Mouse (Mus musculus) heart, adult 2 months (tissue): ENCODE measurements around the gene Homez. TPM values are rescaled to one million over a fixed set of nuclear protein-coding genes. Genes with fewer than 3 reads are reported as not detected.

Experiments
- DNase-seq, 2 experiments: peaks; one replicate each; pipeline ENCODE4 v3.0.0; 2021
- H3K27ac ChIP-seq: fragments of 200-600 bp; 2 replicates; pipeline ENCODE4 v1.8.1; 2022
- H3K27me3 ChIP-seq: fragments of 200-500 bp; 2 replicates; pipeline ENCODE4 v1.6.1; 2012; ENCODE audit warnings: mild to moderate bottlenecking, low read length, inconsistent platforms, mixed read lengths; ENCODE audit not compliant: control insufficient read depth, insufficient read depth
- H3K36me3 ChIP-seq: fragments of 200-500 bp; 2 replicates; pipeline ENCODE4 v1.6.1; 2012; ENCODE audit warnings: low read length, inconsistent platforms; ENCODE audit not compliant: control insufficient read depth, insufficient read depth
- H3K4me1 ChIP-seq: fragments of 200-500 bp; 2 replicates; pipeline ENCODE4 v1.6.1; 2011; ENCODE audit warnings: low read length; ENCODE audit not compliant: control insufficient read depth, insufficient read depth
- H3K4me3 ChIP-seq: fragments of 200-600 bp; 2 replicates; pipeline ENCODE4 v1.8.1; 2022
- H3K79me2 ChIP-seq: fragments of 200-500 bp; replicated peaks from 2 replicates; pipeline ENCODE4 v1.6.1; 2012; ENCODE audit warnings: mild to moderate bottlenecking, inconsistent platforms, low read length, moderate library complexity, mixed read lengths; ENCODE audit not compliant: control insufficient read depth, insufficient read depth
- H3K9ac ChIP-seq: fragments of 200-500 bp; 2 replicates; pipeline ENCODE4 v1.6.1; 2012; ENCODE audit warnings: low read depth, mild to moderate bottlenecking, control low read depth, inconsistent platforms, low read length, mixed read lengths
- CTCF ChIP-seq: fragments of 200-600 bp; IDR thresholded peaks from 2 replicates; pipeline ENCODE4 v1.8.1; 2022; ENCODE audit warnings: antibody characterized with exemption, mild to moderate bottlenecking, moderate library complexity
- EP300 ChIP-seq: fragments of 200-500 bp; IDR thresholded peaks from 2 replicates; pipeline ENCODE4 v1.6.1; 2011; ENCODE audit warnings: low read depth, low read length, control low read depth; ENCODE audit not compliant: insufficient read depth
- POLR2A ChIP-seq: fragments of 200-500 bp; IDR thresholded peaks from 2 replicates; pipeline ENCODE4 v1.6.1; 2011; ENCODE audit warnings: mild to moderate bottlenecking, low read depth, low read length, control low read depth; ENCODE audit not compliant: insufficient read depth
- WGBS: fragments of 180-500 bp; shearing (Covaris S2); methylation state at CpG from one replicate; pipeline ENCODE4 v1.1.7; 2018; 5-methylcytosine and 5-hydroxymethylcytosine counted together
- intact Hi-C: fragments of 180-260 bp; cut with DNase I; formaldehyde crosslinking; loops from one replicate; pipeline ENCODE4 v1.15.1; 2025
- polyA plus RNA-seq: library from polyadenylated mRNA; depleted of rRNA; stranded (reverse); fragments of >200 nt; gene quantifications from 2 replicates; pipeline ENCODE4 v1.2.3, GENCODE M21; 2012
- total RNA-seq, 2 experiments: library from RNA; stranded (reverse); gene quantifications; 2 replicates each; pipeline ENCODE4 v1.2.3; 2021

The Homez gene
- total and polyA plus RNA-seq, 3 experiments = 3.1 to 7.2 (median 4.1) TPM

DNA sequence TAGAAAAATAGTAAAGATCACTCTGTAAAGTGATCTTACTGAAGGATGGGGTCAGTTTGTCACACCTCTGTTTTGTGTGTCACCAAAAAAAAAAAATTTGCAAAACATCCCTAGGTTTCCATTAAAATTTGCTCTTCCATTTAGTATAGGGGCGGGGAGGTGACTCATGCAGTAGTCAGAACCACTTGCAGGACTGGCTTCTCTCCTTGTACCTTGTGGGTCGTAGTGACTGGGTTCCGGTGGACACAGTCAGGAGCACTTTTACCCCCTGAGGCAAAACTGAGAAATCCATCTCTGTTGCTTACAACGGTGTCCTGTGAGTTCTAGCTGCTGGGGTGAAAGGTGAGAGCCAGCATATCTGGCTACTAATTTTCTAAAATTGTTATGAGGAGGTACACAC, 32.9 kb upstream of the Homez start:
- H3K27ac ChIP-seq = no peak overlapping the region
- no peak overlapping the region for H3K9ac ChIP-seq
- intact Hi-C loops = no loop called here
- H3K27me3 ChIP-seq = no peaks in the 10 kb centered on the region
- no peak overlapping the region for H3K4me3 ChIP-seq
- 95% methylated on average over 4 of the region's 4 CpGs for WGBS
- TF ChIP-seq POLR2A (no peak), CTCF (no peak), EP300 (no peak)
- no peaks in the 10 kb centered on the region for H3K79me2 ChIP-seq
- no peak for DNase-seq
- no peaks in the 10 kb centered on the region for H3K36me3 ChIP-seq
- H3K4me1 ChIP-seq = peaks cover 1% of the 10 kb centered on the region

DNA sequence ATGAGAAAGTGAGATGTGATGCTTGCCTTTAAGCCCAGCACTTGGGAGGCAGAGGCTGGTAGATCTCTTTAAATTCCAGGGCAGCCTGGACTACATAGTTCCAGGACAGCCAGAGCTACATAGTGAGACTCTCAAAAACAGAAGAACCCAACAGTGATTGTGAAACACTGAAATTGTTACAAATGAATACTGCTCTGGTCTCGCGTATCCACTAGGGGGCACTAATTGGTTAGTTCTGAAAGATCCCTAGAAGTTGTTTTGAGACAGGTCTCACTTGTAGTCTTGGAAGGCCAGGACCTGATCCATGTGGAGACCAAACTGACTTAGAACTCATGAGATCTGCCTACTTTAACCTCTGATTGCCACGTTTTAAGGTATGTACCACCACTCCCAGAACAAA, 29.6 kb upstream of the Homez start:
- H3K27me3 ChIP-seq = no peaks in the 10 kb centered on the region
- no peak overlapping the region for H3K27ac ChIP-seq
- no peaks in the 10 kb centered on the region for H3K79me2 ChIP-seq
- H3K36me3 ChIP-seq = peaks cover 7% of the 10 kb centered on the region
- H3K9ac ChIP-seq = no peak overlapping the region; the same call in 1 of the 2 replicates
- peak in 1 of 2 experiments; percentile 56 for DNase-seq
- 1% methylated on average over 3 of the region's 3 CpGs for WGBS
- TF ChIP-seq CTCF (peak; percentile 92), POLR2A (0 out of 2 replicates have a peak, but pooled peaks have one; percentile 29), EP300 (no peak)
- H3K4me1 ChIP-seq = peaks cover 1% of the 10 kb centered on the region
- no peak overlapping the region for H3K4me3 ChIP-seq
- intact Hi-C loops = loop anchor here (1.0 to 2.0 kb wide), 3 partner anchors 16 to 114 kb away; partner anchors contain the start of gene Ngdn

DNA sequence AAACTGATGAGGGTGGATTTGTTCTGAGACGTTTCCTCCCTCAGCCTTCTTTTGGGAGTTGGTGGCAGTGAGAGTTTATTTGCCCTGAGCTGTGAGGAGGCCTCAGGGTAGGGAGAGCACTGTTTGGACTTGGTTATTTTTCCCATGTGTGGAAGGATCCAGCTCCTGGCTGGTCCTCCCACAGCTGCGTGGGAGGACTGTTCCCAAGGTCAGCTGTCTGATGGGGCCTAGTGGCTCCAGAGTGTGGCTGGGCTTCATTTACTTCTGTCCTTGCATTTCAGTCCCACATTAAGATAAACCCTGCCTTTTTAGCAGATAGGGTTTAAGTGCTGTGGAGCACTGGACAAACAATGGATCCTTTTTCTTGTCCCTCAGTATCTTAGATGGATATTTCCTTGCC, 26.7 kb upstream of the Homez start:
- 32% methylated on average over 2 of the region's 2 CpGs for WGBS
- no peak for DNase-seq
- H3K4me1 ChIP-seq = peaks cover 4% of the 10 kb centered on the region
- H3K9ac ChIP-seq = no peak overlapping the region
- intact Hi-C loops = no loop called here
- TF ChIP-seq CTCF = no peak
- TF ChIP-seq EP300 = no peak
- no peak for TF ChIP-seq POLR2A
- peaks cover 14% of the 10 kb centered on the region for H3K36me3 ChIP-seq
- peaks cover 2% of the 10 kb centered on the region for H3K79me2 ChIP-seq
- H3K27me3 ChIP-seq = no peaks in the 10 kb centered on the region
- H3K27ac ChIP-seq = no peak overlapping the region
- H3K4me3 ChIP-seq = no peak overlapping the region

DNA sequence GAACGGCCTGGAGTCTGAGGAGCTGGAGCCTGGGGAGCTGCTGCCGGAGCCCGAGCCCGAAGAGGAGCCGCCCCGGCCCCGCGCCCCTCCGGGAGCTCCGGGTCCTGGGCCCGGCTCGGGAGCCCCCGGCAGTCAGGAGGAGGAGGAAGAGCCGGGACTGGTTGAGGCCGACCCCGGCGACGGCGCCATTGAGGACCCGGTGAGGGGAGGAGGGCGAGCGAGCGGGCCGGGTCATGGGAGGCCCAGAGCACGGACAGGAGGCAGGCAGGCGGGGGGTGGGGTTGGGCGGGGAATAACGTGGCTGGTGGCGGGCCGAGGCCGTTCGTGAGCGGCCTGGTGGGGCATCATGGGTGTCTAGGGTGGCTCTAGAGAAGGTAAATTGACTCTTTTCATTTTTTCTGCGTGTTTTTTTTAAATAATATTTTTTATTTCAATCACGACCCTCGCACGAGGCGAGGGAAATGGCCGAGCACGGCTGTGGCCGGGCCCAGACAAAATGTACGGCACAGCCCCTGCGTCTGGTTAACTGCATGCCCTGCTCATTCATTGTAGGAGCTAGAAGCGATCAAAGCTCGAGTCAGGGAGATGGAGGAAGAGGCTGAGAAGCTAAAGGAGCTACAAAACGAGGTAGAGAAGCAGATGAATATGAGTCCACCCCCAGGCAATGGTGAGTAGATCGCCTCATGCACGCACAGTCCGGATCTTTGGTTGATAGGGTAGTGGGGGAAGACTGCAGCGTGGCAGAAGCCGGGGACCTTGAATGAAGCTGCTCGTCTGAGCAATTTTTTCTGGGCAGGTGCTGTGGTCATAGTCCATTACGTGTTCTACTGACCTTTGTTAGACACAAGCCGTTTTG, 23.8 kb upstream of the Homez start:
- DNase-seq = no peak
- Histone ChIP-seq H3K36me3 (peaks cover 14% of the 10 kb centered on the region), H3K79me2 (peaks cover 2% of the 10 kb centered on the region), H3K4me3 (peak overlapping the region; percentile 91), H3K27ac (peak overlapping the region; percentile 85), H3K9ac (peak overlapping the region; percentile 92), H3K4me1 (peaks cover 3% of the 10 kb centered on the region; the same call in 1 of the 2 replicates), H3K27me3 (no peaks in the 10 kb centered on the region)
- under 1% methylated on average over 54 of the region's 54 CpGs for WGBS
- intact Hi-C loops = no loop called here
- no peak for TF ChIP-seq EP300
- TF ChIP-seq POLR2A = 0 out of 2 replicates have a peak, but pooled peaks have one; percentile 18

DNA sequence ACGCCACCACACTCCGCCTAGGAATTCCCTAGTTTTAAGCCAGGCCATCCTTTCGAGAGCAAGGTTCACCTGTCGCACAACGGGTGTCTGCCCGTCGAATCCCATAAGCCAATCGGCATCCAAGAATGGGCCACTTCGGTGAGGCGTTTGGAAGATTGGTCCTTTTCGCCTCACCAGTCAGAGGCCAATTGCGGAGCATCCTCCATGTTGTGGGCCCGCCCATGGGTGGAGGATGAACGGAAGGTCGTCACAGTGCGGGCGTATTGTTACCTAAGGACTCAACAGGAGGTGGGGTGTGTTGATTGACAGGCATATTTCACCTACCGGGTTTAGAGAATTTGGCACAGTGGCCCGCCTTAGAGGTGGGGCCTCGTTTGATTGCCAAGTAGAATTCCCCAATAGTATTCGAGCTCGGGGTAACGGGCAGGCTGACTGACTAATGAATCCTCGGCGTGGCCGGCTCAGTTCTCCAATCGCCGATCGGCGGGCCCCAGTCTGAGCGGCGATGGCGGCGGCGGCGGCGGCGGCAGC, 23.0 kb upstream of the Homez start:
- peak; percentile 99 for DNase-seq
- Histone ChIP-seq H3K27ac (peak overlapping the region; percentile 90), H3K36me3 (peaks cover 14% of the 10 kb centered on the region), H3K27me3 (no peaks in the 10 kb centered on the region), H3K79me2 (peaks cover 2% of the 10 kb centered on the region), H3K4me3 (peak overlapping the region; percentile 91), H3K9ac (peak overlapping the region; percentile 92), H3K4me1 (peaks cover 3% of the 10 kb centered on the region; the same call in 1 of the 2 replicates)
- intact Hi-C loops = loop anchor here (1.0 to 2.0 kb wide), 2 partner anchors 29 to 201 kb away; partner anchors contain the start of gene Thtpa
- TF ChIP-seq EP300 (peak; percentile 91), CTCF (no peak), POLR2A (peak; percentile 92)
- under 1% methylated on average over 38 of the region's 38 CpGs for WGBS
